Comparison of ENCODE assay signal across 28 mouse cellular contexts in the genomic region with DNA sequence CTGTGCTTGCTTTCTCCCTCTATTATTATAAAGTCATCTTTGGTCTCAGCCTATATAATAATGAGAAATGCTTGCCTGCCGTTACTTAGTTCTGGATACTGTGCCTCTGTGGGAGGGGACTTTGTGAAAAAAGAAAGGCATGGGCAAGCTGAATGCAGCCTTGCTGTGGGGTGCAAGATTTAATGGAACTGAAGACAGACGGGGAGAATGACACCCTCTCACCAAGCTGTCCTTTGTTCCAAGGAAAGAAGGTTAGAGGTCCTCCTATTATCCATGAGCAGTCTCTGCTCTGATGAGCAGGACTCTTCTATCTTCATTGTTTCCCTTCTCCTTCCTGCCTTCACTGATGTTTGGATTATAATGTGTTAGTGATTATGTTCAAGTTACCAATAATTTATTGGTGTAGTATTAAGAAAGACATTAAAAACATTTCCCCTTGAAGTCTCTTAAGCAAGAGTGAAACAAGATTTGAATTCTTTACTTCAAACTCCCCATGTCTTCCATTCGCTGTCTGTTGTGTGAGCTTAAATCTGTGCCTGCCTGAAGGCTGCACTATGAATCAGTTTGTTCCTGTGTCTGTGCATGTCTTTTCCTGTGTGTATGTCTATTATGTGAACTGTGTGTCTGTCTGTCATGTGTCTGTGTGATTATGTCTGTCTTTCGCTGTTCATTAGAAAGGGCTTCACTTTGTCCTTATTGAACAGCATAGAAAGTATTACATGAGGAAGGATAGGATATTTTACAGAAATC.
DNase-seq lines count a peak whose midpoint lies in the region; ATAC-seq and TF ChIP-seq lines count a peak whose summit lies in the region.
"Had no signal": no experiment of that assay in that cellular context is flagged by ENCODE, and none has a peak within 500 bp of the region (broad histone marks: within the 10 kb centered on the region; RNA-seq: fewer than 3 reads in every experiment).

No protein-coding gene starts in this region.

- peak; percentile 77; the same call in 1 of the 2 replicates for ATAC-seq in forebrain, embryonic 13.5 days
- no peak for ATAC-seq in midbrain, postnatal 0 days (ENCODE audit: low FRiP score)
- ATAC-seq: Patski had no signal

- no peaks in the 10 kb centered on the region for H3K36me3 ChIP-seq in forebrain, embryonic 13.5 days (ENCODE audit: poor library complexity, severe bottlenecking)
- no peaks in the 10 kb centered on the region for H3K36me3 ChIP-seq in forebrain, embryonic 10.5 days (replicated peaks)
- H3K36me3 ChIP-seq in midbrain, embryonic 10.5 days = no peaks in the 10 kb centered on the region
- no peaks in the 10 kb centered on the region for H3K36me3 ChIP-seq in midbrain, postnatal 0 days (ENCODE audit: insufficient read depth, low read length)
- H3K36me3 ChIP-seq: G1E; heart, embryonic 15.5 days; limb, embryonic 15.5 days; liver, embryonic 15.5 days; lung, embryonic 15.5 days had no signal

- H3K4me2 ChIP-seq in forebrain, embryonic 13.5 days = no peak overlapping the region
- no peak overlapping the region for H3K4me2 ChIP-seq in midbrain, postnatal 0 days (ENCODE audit: low read depth, low read length, poor library complexity, severe bottlenecking)
- H3K4me2 ChIP-seq: heart, embryonic 15.5 days; limb, embryonic 15.5 days; liver, embryonic 15.5 days; lung, embryonic 15.5 days had no signal

- 32% methylated on average over 4 of the region's 4 CpGs for WGBS in forebrain, embryonic 13.5 days
- WGBS in forebrain, embryonic 10.5 days = 43% methylated on average over 4 of the region's 4 CpGs
- WGBS in midbrain, embryonic 10.5 days = 25% methylated on average over 4 of the region's 4 CpGs
- WGBS in midbrain, postnatal 0 days = 22% methylated on average over 4 of the region's 4 CpGs

- H3K4me1 ChIP-seq in forebrain, embryonic 13.5 days = no peaks in the 10 kb centered on the region
- H3K4me1 ChIP-seq in forebrain, embryonic 10.5 days = peaks cover 10% of the 10 kb centered on the region
- peaks cover 16% of the 10 kb centered on the region for H3K4me1 ChIP-seq in midbrain, embryonic 10.5 days
- no peaks in the 10 kb centered on the region for H3K4me1 ChIP-seq in midbrain, postnatal 0 days (ENCODE audit: insufficient read depth, low read length)
- H3K4me1 ChIP-seq: heart, embryonic 15.5 days; limb, embryonic 15.5 days; liver, embryonic 15.5 days; lung, embryonic 15.5 days; megakaryocyte, embryonic 14.5 days had no signal

- H3K9ac ChIP-seq in forebrain, embryonic 13.5 days = no peak overlapping the region
- no peak overlapping the region for H3K9ac ChIP-seq in midbrain, postnatal 0 days (replicated peaks; ENCODE audit: low read length, poor library complexity, severe bottlenecking)
- H3K9ac ChIP-seq: heart, embryonic 15.5 days; limb, embryonic 15.5 days; liver, embryonic 15.5 days; lung, embryonic 15.5 days had no signal

- TF ChIP-seq CTCF in midbrain, postnatal 0 days (IDR thresholded peaks at IDR 0.05) = no peak

- no peak overlapping the region for H3K27ac ChIP-seq in forebrain, embryonic 13.5 days
- no peak overlapping the region for H3K27ac ChIP-seq in forebrain, embryonic 10.5 days
- peak overlapping the region; percentile 55; the same call in 1 of the 2 replicates for H3K27ac ChIP-seq in midbrain, embryonic 10.5 days (replicated peaks)
- H3K27ac ChIP-seq in midbrain, postnatal 0 days (ENCODE audit: low read depth, low read length) = no peak overlapping the region
- H3K27ac ChIP-seq: heart, embryonic 15.5 days; limb, embryonic 15.5 days; liver, embryonic 15.5 days; lung, embryonic 15.5 days; stomach, postnatal 0 days had no signal

- H3K9me3 ChIP-seq in forebrain, embryonic 13.5 days (replicated peaks) = no peaks in the 10 kb centered on the region
- no peaks in the 10 kb centered on the region for H3K9me3 ChIP-seq in forebrain, embryonic 10.5 days
- no peaks in the 10 kb centered on the region for H3K9me3 ChIP-seq in midbrain, embryonic 10.5 days (replicated peaks)
- H3K9me3 ChIP-seq in midbrain, postnatal 0 days (ENCODE audit: low read length) = 0 out of 2 replicates have a peak, but pooled peaks cover 3% of the 10 kb centered on the region
- H3K9me3 ChIP-seq: G1E; heart, embryonic 15.5 days; limb, embryonic 15.5 days; liver, embryonic 15.5 days; lung, embryonic 15.5 days; megakaryocyte, embryonic 14.5 days had no signal

- no peak overlapping the region for H3K4me3 ChIP-seq in forebrain, embryonic 13.5 days
- no peak overlapping the region for H3K4me3 ChIP-seq in forebrain, embryonic 10.5 days
- no peak overlapping the region for H3K4me3 ChIP-seq in midbrain, embryonic 10.5 days
- H3K4me3 ChIP-seq in midbrain, postnatal 0 days (ENCODE audit: low read depth, low read length) = no peak overlapping the region
- H3K4me3 ChIP-seq: heart, embryonic 15.5 days; limb, embryonic 15.5 days; liver, embryonic 15.5 days; lung, embryonic 15.5 days; megakaryocyte, embryonic 14.5 days; myocyte had no signal

- DNase-seq in forebrain, embryonic 10.5 days (ENCODE audit: extremely low spot score, low spot score) = no peak
- peak; percentile 17 for DNase-seq in midbrain, embryonic 10.5 days (ENCODE audit: low spot score)
- DNase-seq in midbrain, postnatal 0 days (ENCODE audit: low spot score) = no peak
- peak; percentile 20 for DNase-seq in mesoderm, embryonic 11.5 days (ENCODE audit: low read depth, low spot score)
- DNase-seq in retina, embryonic 14.5 days (ENCODE audit: low spot score) = peak; percentile 41
- no peak for DNase-seq in spleen, postnatal 10 days (ENCODE audit: low spot score in 2 of 2)
- DNase-seq: adrenal gland, postnatal 36 days; B cell, adult 2 months; cerebellum, adult 11-12 months; cerebellum, postnatal 10 days; gastrocnemius, postnatal 36 days; heart, postnatal 36 days; kidney, adult 11 months; left cerebral cortex, postnatal 4 days; lung, postnatal 36 days; thymus, adult 2 months; thymus, postnatal 4 days had no signal

- H3K27me3 ChIP-seq in forebrain, embryonic 13.5 days = no peaks in the 10 kb centered on the region
- no peaks in the 10 kb centered on the region for H3K27me3 ChIP-seq in forebrain, embryonic 10.5 days (ENCODE audit: poor library complexity, severe bottlenecking)
- H3K27me3 ChIP-seq in midbrain, embryonic 10.5 days (ENCODE audit: low read depth, poor library complexity, severe bottlenecking) = no peaks in the 10 kb centered on the region
- no peaks in the 10 kb centered on the region for H3K27me3 ChIP-seq in midbrain, postnatal 0 days (ENCODE audit: insufficient read depth, low read length)
- H3K27me3 ChIP-seq: CH12.LX; heart, embryonic 15.5 days; limb, embryonic 15.5 days; liver, embryonic 15.5 days; lung, embryonic 15.5 days; megakaryocyte, embryonic 14.5 days had no signal

Comparison
In these comparisons a context has a peak if more than half of its experiments do, and no peak if none do; other contexts are left out.
1. DNase-seq: peak in midbrain, embryonic 10.5 days (single experiment), mesoderm, embryonic 11.5 days (single experiment) and retina, embryonic 14.5 days (single experiment); none in forebrain, embryonic 10.5 days (single experiment), midbrain, postnatal 0 days (single experiment) and spleen, postnatal 10 days (0 of 2).